Mouse (Mus musculus): ENCODE data around the gene Fyco1. TPM values are rescaled to one million over a fixed set of nuclear protein-coding genes. Genes with fewer than 3 reads are reported as not detected.

The Fyco1 gene
- 5.4 and 5.6 TPM in 2 replicates for polyA plus RNA-seq (2012; rRNA removed)

GRCm38 (mm10) chr9:123851713-123852448, at the start of gene Fyco1:
Fyco1 (minus strand) TSS chr9:123851899.

GRCm38 (mm10) chr9:123861929-123862328, 10.2 kb upstream of the Fyco1 start, which contains the start of gene Xcr1:
Xcr1 (minus strand) TSS chr9:123862029.

GRCm38 (mm10) chr9:123806267-123806666, 45.4 kb downstream of the Fyco1 start, which contains the start of gene Cxcr6:
Cxcr6 (plus strand) TSS chr9:123806475.

Other genes with a start within 250 kb of the Fyco1 start
- gene Slc6a20b, start 219.3 kb downstream of the Fyco1 start, polyA plus RNA-seq (2012; rRNA removed), result 1.1 and 1.7 TPM in 2 replicates
- gene Ccr9, start 173.5 kb downstream of the Fyco1 start, polyA plus RNA-seq (2012; rRNA removed), result 0.28 and 0.33 TPM in 2 replicates
- 0.38 and 0.71 TPM in 2 replicates for gene Slc6a20a, start 173.0 kb downstream of the Fyco1 start, polyA plus RNA-seq (2012; rRNA removed)
- gene Lztfl1, start 134.2 kb downstream of the Fyco1 start, polyA plus RNA-seq (2012; rRNA removed), result 1.7 and 2.8 TPM in 2 replicates
- 0.43 and 0.44 TPM in 2 replicates for gene Cxcr6, start 45.4 kb downstream of the Fyco1 start, polyA plus RNA-seq (2012; rRNA removed)
- gene Xcr1, start 10.1 kb upstream of the Fyco1 start, polyA plus RNA-seq (2012; rRNA removed), result 0.48 and 0.59 TPM in 2 replicates
- gene Ccr1, start 116.8 kb upstream of the Fyco1 start, polyA plus RNA-seq (2012; rRNA removed), result 0.84 and 1.4 TPM in 2 replicates
- 0.20 TPM in 1 of 2 replicates, not detected in the other for gene Ccr1l1, start 126.5 kb upstream of the Fyco1 start, polyA plus RNA-seq (2012; rRNA removed)
- gene Ccr3, start 170.1 kb upstream of the Fyco1 start, polyA plus RNA-seq (2012; rRNA removed), result 0.10 and 0.16 TPM in 2 replicates